Mouse (Mus musculus): ENCODE data around the gene Tmem179. TPM values are rescaled to one million over a fixed set of nuclear protein-coding genes. Genes with fewer than 3 reads are reported as not detected.

The Tmem179 gene
- polyA plus RNA-seq, 1 experiment from 2014 or later: 1.5 TPM

DNA sequence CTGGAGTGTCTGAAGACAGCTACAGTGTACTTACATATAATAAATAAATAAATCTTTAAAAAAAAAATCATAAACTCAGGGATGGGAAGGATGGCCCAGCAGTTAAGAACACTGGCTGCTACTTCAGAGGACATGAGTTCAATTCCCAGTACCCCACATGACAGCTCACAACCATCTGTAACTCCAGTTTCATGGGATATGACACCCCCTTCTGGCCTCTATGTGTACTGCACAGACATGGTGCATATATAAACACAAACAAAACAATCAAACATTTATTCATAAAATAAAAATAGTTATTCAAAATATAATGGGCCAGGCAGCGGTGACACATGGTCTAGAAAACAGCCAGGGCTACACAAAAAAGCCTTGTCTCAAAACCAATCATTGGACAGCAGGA lies 32.7 kb upstream of the Tmem179 start:
- no peak overlapping the region for H3K4me2 ChIP-seq (replicated peaks; ENCODE audit: low read depth)
- H3K27ac ChIP-seq (replicated peaks): no peak overlapping the region
- no peak overlapping the region for H3K9ac ChIP-seq (ENCODE audit: low read length)
- no peaks in the 10 kb centered on the region for H3K4me1 ChIP-seq (replicated peaks; ENCODE audit: control insufficient read depth, insufficient read depth)
- H3K27me3 ChIP-seq (ENCODE audit: control insufficient read depth, insufficient read depth, low read length): no peaks in the 10 kb centered on the region
- no peaks in the 10 kb centered on the region for H3K36me3 ChIP-seq (ENCODE audit: control insufficient read depth, insufficient read depth, low read length)
- no peak overlapping the region for H3K4me3 ChIP-seq (ENCODE audit: low read depth, low read length)
- DNase-seq (ENCODE audit: low spot score): no peak
- TF ChIP-seq CTCF (IDR thresholded peaks at IDR 0.05; ENCODE audit: low read depth) (peak; percentile 20; the same call in 1 of the 2 replicates), EP300 (optimal IDR thresholded peaks at IDR 0.05) (no peak)
- no peaks in the 10 kb centered on the region for H3K9me3 ChIP-seq (ENCODE audit: control insufficient read depth, low read length)
- WGBS: 100% methylated on average over 1 of the region's 1 CpGs
- no peak for ATAC-seq (ENCODE audit: low FRiP score, low TSS enrichment)

DNA sequence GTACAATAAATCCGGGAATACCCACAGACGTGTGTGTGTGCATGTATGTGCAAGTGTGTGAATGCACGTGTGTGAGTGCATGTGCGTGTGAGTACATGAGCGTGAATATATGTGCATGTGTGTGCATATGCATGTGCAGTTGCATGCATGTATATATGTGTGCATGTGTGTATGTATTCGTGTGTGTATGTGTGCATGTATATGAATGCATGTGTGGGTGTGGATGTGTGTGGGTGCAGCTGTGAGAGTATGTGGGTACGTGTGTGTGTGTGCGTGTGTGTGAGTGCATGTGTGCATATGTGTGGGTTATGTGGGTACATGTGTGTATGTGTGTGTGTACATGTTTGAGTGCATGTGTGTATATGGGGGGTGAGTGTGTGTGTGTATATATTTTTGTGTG lies 29.6 kb upstream of the Tmem179 start:
- H3K9me3 ChIP-seq (ENCODE audit: control insufficient read depth, low read length): no peaks in the 10 kb centered on the region
- no peaks in the 10 kb centered on the region for H3K4me1 ChIP-seq (replicated peaks; ENCODE audit: control insufficient read depth, insufficient read depth)
- H3K9ac ChIP-seq (ENCODE audit: low read length): no peak overlapping the region
- no peak overlapping the region for H3K27ac ChIP-seq (replicated peaks)
- H3K4me2 ChIP-seq (replicated peaks; ENCODE audit: low read depth): no peak overlapping the region
- ATAC-seq (ENCODE audit: low FRiP score, low TSS enrichment) (no peak), DNase-seq (ENCODE audit: low spot score) (no peak)
- no peak overlapping the region for H3K4me3 ChIP-seq (ENCODE audit: low read depth, low read length)
- TF ChIP-seq EP300 (optimal IDR thresholded peaks at IDR 0.05): no peak
- no peak for TF ChIP-seq CTCF (IDR thresholded peaks at IDR 0.05; ENCODE audit: low read depth)
- WGBS: 92% methylated on average over 8 of the region's 8 CpGs
- H3K27me3 ChIP-seq (ENCODE audit: control insufficient read depth, insufficient read depth, low read length): no peaks in the 10 kb centered on the region
- no peaks in the 10 kb centered on the region for H3K36me3 ChIP-seq (ENCODE audit: control insufficient read depth, insufficient read depth, low read length)

DNA sequence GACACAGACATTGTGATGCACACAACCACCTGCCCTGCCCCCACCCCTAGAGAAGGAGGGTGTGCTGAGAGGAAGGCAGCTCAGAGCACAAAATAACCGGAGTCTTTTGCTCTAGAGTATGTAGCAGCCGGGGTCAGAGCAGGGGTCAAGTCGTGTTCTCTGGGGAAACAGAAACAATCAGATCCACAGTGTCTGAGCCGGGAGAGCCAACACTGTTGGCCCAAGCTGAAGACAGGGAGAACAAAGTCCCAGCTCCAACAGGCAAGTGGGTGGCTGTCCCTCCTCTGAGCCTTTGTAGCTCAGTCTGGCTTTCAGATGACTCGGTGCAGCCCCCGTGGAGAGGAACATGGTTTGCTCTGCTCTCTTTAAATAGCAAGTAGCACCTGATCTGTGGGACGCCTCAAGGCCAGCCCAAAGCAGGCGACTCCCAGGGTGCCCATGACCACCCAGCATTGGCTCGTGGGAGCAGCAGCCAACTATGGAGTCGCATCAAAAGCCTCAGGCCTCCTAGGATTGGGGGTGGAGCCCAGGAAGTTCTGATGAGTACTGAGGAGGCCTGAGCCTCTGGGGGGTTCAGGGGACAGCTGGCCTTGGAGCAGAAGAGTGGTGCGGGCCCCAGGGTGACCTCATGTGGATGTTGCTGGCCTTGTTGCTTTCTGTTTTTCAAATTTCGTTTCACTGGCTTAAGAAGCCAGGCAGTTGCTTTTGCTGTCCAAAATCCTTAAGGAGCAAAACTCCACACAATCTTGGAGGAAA lies 28.6 kb upstream of the Tmem179 start:
- TF ChIP-seq EP300 (optimal IDR thresholded peaks at IDR 0.05) (no peak), CTCF (IDR thresholded peaks at IDR 0.05; ENCODE audit: low read depth) (no peak)
- Histone ChIP-seq H3K9me3 (ENCODE audit: control insufficient read depth, low read length) (no peaks in the 10 kb centered on the region), H3K9ac (ENCODE audit: low read length) (no peak overlapping the region), H3K27me3 (ENCODE audit: control insufficient read depth, insufficient read depth, low read length) (no peaks in the 10 kb centered on the region), H3K4me3 (ENCODE audit: low read depth, low read length) (no peak overlapping the region), H3K36me3 (ENCODE audit: control insufficient read depth, insufficient read depth, low read length) (no peaks in the 10 kb centered on the region), H3K4me2 (replicated peaks; ENCODE audit: low read depth) (no peak overlapping the region), H3K4me1 (replicated peaks; ENCODE audit: control insufficient read depth, insufficient read depth) (no peaks in the 10 kb centered on the region), H3K27ac (replicated peaks) (no peak overlapping the region)
- whole genome bisulfite sequencing: 45% methylated on average over 12 of the region's 12 CpGs
- no peak for DNase-seq (ENCODE audit: low spot score)
- ATAC-seq (ENCODE audit: low FRiP score, low TSS enrichment): no peak

DNA sequence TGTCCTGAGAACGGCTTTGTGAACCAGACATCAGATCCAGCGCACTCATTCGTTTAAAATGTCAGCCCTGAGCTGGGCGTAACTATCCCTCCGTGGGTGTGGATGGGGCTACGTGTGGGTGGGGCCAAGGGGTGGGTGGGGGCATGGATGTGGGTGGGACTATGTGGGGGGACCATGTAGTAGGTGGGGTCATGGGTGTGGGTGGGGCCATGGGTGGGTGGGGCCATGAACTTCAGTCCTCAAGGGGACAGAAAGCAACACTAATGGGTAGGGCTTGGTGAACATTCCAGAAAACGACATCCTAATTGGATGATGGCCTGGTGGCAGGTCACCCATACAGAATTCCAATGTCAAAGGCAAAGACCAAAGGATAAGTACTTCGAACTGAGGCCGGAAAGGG lies 27.4 kb upstream of the Tmem179 start:
- no peak for TF ChIP-seq EP300 (optimal IDR thresholded peaks at IDR 0.05)
- TF ChIP-seq CTCF (IDR thresholded peaks at IDR 0.05; ENCODE audit: low read depth): no peak
- Histone ChIP-seq H3K4me2 (replicated peaks; ENCODE audit: low read depth) (no peak overlapping the region), H3K36me3 (ENCODE audit: control insufficient read depth, insufficient read depth, low read length) (no peaks in the 10 kb centered on the region), H3K9ac (ENCODE audit: low read length) (no peak overlapping the region; the same call in 1 of the 2 replicates), H3K27ac (replicated peaks) (no peak overlapping the region), H3K9me3 (ENCODE audit: control insufficient read depth, low read length) (no peaks in the 10 kb centered on the region), H3K4me1 (replicated peaks; ENCODE audit: control insufficient read depth, insufficient read depth) (no peaks in the 10 kb centered on the region), H3K4me3 (ENCODE audit: low read depth, low read length) (no peak overlapping the region), H3K27me3 (ENCODE audit: control insufficient read depth, insufficient read depth, low read length) (no peaks in the 10 kb centered on the region)
- WGBS: 65% methylated on average over 9 of the region's 9 CpGs
- DNase-seq (ENCODE audit: low spot score) (no peak), ATAC-seq (ENCODE audit: low FRiP score, low TSS enrichment) (no peak)

DNA sequence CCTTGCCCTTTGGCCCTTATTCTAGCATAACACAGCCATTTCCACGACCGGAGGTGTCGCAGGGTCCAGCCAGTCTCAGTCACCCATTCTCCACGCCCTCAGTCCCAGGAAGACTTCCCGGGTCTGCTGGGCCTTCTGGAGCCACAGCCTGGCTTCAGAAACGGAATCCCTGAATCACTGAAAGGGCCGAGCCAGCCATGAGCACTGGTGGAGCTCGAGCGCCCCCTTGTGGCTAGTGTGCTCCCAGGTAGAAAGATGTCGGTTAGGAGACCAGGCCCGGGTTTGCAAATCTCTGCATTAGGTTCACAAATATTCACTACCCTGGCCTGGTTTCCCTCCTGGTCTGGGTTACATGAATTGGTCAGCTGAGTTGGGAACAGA lies 26.4 kb upstream of the Tmem179 start:
- 7% methylated on average over 11 of the region's 11 CpGs for WGBS
- H3K4me1 ChIP-seq (replicated peaks; ENCODE audit: control insufficient read depth, insufficient read depth): no peaks in the 10 kb centered on the region
- no peaks in the 10 kb centered on the region for H3K27me3 ChIP-seq (ENCODE audit: control insufficient read depth, insufficient read depth, low read length)
- no peak overlapping the region for H3K4me3 ChIP-seq (ENCODE audit: low read depth, low read length)
- no peak overlapping the region for H3K9ac ChIP-seq (ENCODE audit: low read length)
- no peaks in the 10 kb centered on the region for H3K9me3 ChIP-seq (ENCODE audit: control insufficient read depth, low read length)
- TF ChIP-seq EP300 (optimal IDR thresholded peaks at IDR 0.05): no peak
- TF ChIP-seq CTCF (IDR thresholded peaks at IDR 0.05; ENCODE audit: low read depth): peak; percentile 98
- no peak overlapping the region for H3K27ac ChIP-seq (replicated peaks)
- no peak overlapping the region for H3K4me2 ChIP-seq (replicated peaks; ENCODE audit: low read depth)
- DNase-seq (ENCODE audit: low spot score) (peak; percentile 92), ATAC-seq (ENCODE audit: low FRiP score, low TSS enrichment) (peak; percentile 76)
- no peaks in the 10 kb centered on the region for H3K36me3 ChIP-seq (ENCODE audit: control insufficient read depth, insufficient read depth, low read length)

DNA sequence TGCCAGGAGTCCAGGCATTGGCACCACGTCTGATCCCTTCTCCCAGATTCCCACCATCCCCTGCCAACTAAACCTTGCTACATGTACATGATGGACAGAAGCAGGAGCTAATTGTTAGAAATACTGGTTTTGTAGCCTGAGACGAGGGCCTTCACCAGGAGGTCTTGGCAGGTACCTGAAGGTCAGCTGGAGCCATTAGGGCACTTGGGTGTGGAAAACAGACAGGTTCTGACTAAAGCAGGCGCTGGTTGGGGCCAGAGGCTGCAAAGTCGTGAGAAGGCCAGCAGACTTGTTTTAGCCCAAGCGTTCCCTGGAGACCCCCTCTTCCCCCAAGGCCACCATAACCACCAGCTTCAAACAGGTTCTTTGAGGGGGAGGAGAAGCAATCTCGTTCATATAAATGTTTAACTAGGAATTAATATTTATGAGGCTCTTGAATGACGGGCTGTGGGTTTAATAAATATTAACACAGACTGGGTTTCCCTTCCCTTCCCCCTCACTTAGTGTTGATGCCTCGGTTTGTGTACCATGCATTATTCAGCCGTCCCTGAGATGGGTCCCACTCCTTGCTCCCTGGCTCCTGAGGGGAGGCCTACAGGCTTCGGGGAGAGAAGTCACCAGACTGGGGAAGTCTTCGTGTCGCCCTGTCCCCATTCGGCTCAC lies 25.8 kb upstream of the Tmem179 start:
- Histone ChIP-seq H3K27ac (replicated peaks) (no peak overlapping the region), H3K9me3 (ENCODE audit: control insufficient read depth, low read length) (no peaks in the 10 kb centered on the region), H3K4me1 (replicated peaks; ENCODE audit: control insufficient read depth, insufficient read depth) (no peaks in the 10 kb centered on the region), H3K4me3 (ENCODE audit: low read depth, low read length) (no peak overlapping the region), H3K4me2 (replicated peaks; ENCODE audit: low read depth) (no peak overlapping the region), H3K9ac (ENCODE audit: low read length) (no peak overlapping the region), H3K36me3 (ENCODE audit: control insufficient read depth, insufficient read depth, low read length) (no peaks in the 10 kb centered on the region), H3K27me3 (ENCODE audit: control insufficient read depth, insufficient read depth, low read length) (no peaks in the 10 kb centered on the region)
- no peak for TF ChIP-seq CTCF (IDR thresholded peaks at IDR 0.05; ENCODE audit: low read depth)
- no peak for TF ChIP-seq EP300 (optimal IDR thresholded peaks at IDR 0.05)
- DNase-seq (ENCODE audit: low spot score): no peak
- WGBS: 63% methylated on average over 13 of the region's 13 CpGs
- peak; percentile 14; the same call in 1 of the 2 replicates for ATAC-seq (ENCODE audit: low FRiP score, low TSS enrichment)

All from stomach, postnatal 0 days (tissue).